ENCODE assay signal across 9 mouse cellular contexts in the genomic region with DNA sequence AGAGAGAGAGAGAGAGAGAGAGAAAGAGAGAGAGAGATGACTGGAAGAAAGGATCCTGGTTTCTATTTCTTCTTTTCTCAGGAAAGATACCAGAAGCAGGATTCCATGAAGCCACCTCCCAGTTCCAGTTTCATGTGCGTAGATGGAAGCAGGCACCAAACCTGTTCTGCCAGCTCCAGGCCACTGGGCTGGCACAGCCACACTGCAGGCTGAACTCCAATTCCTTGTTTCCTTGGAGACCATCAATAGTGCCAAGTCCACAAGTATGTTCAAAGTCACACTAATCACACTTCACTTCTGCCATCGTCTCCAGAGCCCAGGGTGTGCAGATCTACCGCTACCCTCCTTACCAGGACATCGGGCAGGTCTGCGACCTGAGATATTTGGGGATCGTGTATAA. TPM values are rescaled to one million over a fixed set of nuclear protein-coding genes. Genes with fewer than 3 reads are reported as not detected.
DNase-seq lines count a peak whose midpoint lies in the region; ATAC-seq and TF ChIP-seq lines count a peak whose summit lies in the region.
"Had no signal": no experiment of that assay in that cellular context is flagged by ENCODE, and none has a peak within 500 bp of the region (broad histone marks: within the 10 kb centered on the region; RNA-seq: fewer than 3 reads in every experiment).

No protein-coding gene starts in this region.

- 0 out of 2 replicates have a peak, but pooled peaks cover under 1% of the 10 kb centered on the region for H3K4me1 ChIP-seq in heart, embryonic 12.5 days (replicated peaks)
- no peaks in the 10 kb centered on the region for H3K4me1 ChIP-seq in intestine, postnatal 0 days (replicated peaks; ENCODE audit: control insufficient read depth, insufficient read depth, low read length)

- no peak overlapping the region for H3K4me2 ChIP-seq in heart, embryonic 12.5 days
- H3K4me2 ChIP-seq in intestine, postnatal 0 days (replicated peaks; ENCODE audit: low read depth) = no peak overlapping the region

- TF ChIP-seq CTCF in intestine, postnatal 0 days (IDR thresholded peaks at IDR 0.05; ENCODE audit: low read depth) = no peak

- DNase-seq in heart, adult 8-10 months (ENCODE audit: low spot score) = peak; percentile 37
- peak; percentile 54 for DNase-seq in fat pad, adult 2 months (ENCODE audit: extremely low read depth, low read depth, low spot score)
- peak; percentile 85 for DNase-seq in lung, postnatal 36 days
- DNase-seq in left cerebral cortex, postnatal 36 days (ENCODE audit: low spot score in 2 of 2) = no peak
- no peak for DNase-seq in right cerebral cortex, postnatal 25 days
- DNase-seq: thymus, adult 18-20 months had no signal

- WGBS in heart, embryonic 12.5 days = 83% methylated on average over 6 of the region's 6 CpGs
- 64% methylated on average over 6 of the region's 6 CpGs for WGBS in intestine, postnatal 0 days

- no peak for ATAC-seq in heart, embryonic 12.5 days (ENCODE audit: insufficient number of reproducible peaks, low FRiP score)
- peak; percentile 53; the same call in 1 of the 2 replicates for ATAC-seq in intestine, postnatal 0 days
- no peak for ATAC-seq in inflammation-experienced regulatory T-cells, adult 6 months

- H3K9ac ChIP-seq in heart, embryonic 12.5 days = no peak overlapping the region
- H3K9ac ChIP-seq in intestine, postnatal 0 days (ENCODE audit: low read depth, low read length) = no peak overlapping the region

- no peak overlapping the region for H3K4me3 ChIP-seq in heart, embryonic 12.5 days
- no peak overlapping the region for H3K4me3 ChIP-seq in intestine, postnatal 0 days (ENCODE audit: low read depth, low read length)

- no peaks in the 10 kb centered on the region for H3K27me3 ChIP-seq in heart, embryonic 12.5 days (replicated peaks)
- H3K27me3 ChIP-seq in intestine, postnatal 0 days (replicated peaks; ENCODE audit: control insufficient read depth, insufficient read depth, low read length) = no peaks in the 10 kb centered on the region

- H3K9me3 ChIP-seq in heart, embryonic 12.5 days (replicated peaks) = no peaks in the 10 kb centered on the region
- no peaks in the 10 kb centered on the region for H3K9me3 ChIP-seq in intestine, postnatal 0 days (ENCODE audit: control insufficient read depth)

- no peaks in the 10 kb centered on the region for H3K36me3 ChIP-seq in heart, embryonic 12.5 days
- no peaks in the 10 kb centered on the region for H3K36me3 ChIP-seq in intestine, postnatal 0 days (ENCODE audit: control insufficient read depth, insufficient read depth)

- H3K27ac ChIP-seq in heart, embryonic 12.5 days (ENCODE audit: poor library complexity, severe bottlenecking) = no peak overlapping the region
- no peak overlapping the region for H3K27ac ChIP-seq in intestine, postnatal 0 days (ENCODE audit: low read depth, low read length)

- intact Hi-C loops in left cerebral cortex, postnatal 36 days (cut with DNase I) = no loop called here

RNA-seq across cellular contexts. Expression of a gene that starts 15.2 kb away (rescaled TPM):
- total RNA-seq in heart, adult 8-10 months (2022) = 10 to 100 TPM; 51.5 to 61.6 (median 57.9) TPM
- 17.3 and 17.9 TPM in 2 replicates for polyA plus RNA-seq in heart, embryonic 12.5 days (2016; fragmentation: Nextera tagmentation; extraction: Ambion mirVana)
- 6.2 and 6.3 TPM in 2 replicates for polyA plus RNA-seq in intestine, postnatal 0 days (2015; fragmentation: Nextera tagmentation; extraction: Ambion mirVana)
- total RNA-seq in left cerebral cortex, postnatal 36 days (2021) = 10 to 100 TPM; 47.1 to 49.9 TPM
- polyA plus RNA-seq in inflammation-experienced regulatory T-cells, adult 6 months (2017; shearing (Covaris generic)) = under 1 TPM in 2 of 3 experiments, not detected in 1; 0.12 to 0.23 TPM

Comparison
In these comparisons a context has a peak if more than half of its experiments do, and no peak if none do; other contexts are left out.
1. DNase-seq: peak in heart, adult 8-10 months (single experiment), fat pad, adult 2 months (single experiment) and lung, postnatal 36 days (single experiment); none in left cerebral cortex, postnatal 36 days (0 of 2) and right cerebral cortex, postnatal 25 days (single experiment).